Mouse (Mus musculus): Measurements from ENCODE around the gene Alox12e. TPM values are rescaled to one million over a fixed set of nuclear protein-coding genes. Genes with fewer than 3 reads are reported as not detected.

The Alox12e gene
- polyA plus RNA-seq, 1 experiment from 2014 or later, result not detected

DNA sequence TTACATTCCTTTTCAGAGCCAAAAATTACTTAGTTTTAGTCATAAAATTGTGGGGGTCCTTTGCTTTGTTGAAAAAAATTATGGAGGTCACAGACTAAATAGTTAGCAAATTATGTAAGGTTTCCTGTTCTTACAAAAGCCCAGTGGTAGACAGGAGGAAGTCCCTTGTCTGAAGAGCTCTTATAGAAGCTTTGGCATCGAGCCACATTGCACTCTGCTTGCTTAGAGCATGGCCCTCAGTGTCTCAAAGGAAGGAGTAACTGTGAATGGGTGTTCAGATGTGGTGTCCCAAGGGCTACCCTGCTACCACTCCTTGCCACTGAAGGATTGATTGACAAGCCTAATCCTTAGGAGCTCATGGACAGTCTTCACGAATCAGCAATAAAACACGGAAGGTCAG is 42.0 kb downstream of the Alox12e start:
- H3K27ac ChIP-seq (ENCODE audit: low read depth, low read length), result no peak overlapping the region
- DNase-seq (ENCODE audit: low spot score) (peak; percentile 16), ATAC-seq (no peak)
- H3K9ac ChIP-seq (ENCODE audit: low read length), result no peak overlapping the region
- no peaks in the 10 kb centered on the region for H3K4me1 ChIP-seq (ENCODE audit: control insufficient read depth, insufficient read depth, low read length)
- no peaks in the 10 kb centered on the region for H3K27me3 ChIP-seq (replicated peaks; ENCODE audit: control insufficient read depth, insufficient read depth, low read length)
- WGBS, result 55% methylated on average over 3 of the region's 3 CpGs
- no peaks in the 10 kb centered on the region for H3K36me3 ChIP-seq (ENCODE audit: control insufficient read depth, insufficient read depth, low read length)
- no peaks in the 10 kb centered on the region for H3K9me3 ChIP-seq (replicated peaks; ENCODE audit: control insufficient read depth, low read length)
- no peak overlapping the region for H3K4me2 ChIP-seq (ENCODE audit: low read length)
- no peak overlapping the region for H3K4me3 ChIP-seq (ENCODE audit: low read depth, low read length)

DNA sequence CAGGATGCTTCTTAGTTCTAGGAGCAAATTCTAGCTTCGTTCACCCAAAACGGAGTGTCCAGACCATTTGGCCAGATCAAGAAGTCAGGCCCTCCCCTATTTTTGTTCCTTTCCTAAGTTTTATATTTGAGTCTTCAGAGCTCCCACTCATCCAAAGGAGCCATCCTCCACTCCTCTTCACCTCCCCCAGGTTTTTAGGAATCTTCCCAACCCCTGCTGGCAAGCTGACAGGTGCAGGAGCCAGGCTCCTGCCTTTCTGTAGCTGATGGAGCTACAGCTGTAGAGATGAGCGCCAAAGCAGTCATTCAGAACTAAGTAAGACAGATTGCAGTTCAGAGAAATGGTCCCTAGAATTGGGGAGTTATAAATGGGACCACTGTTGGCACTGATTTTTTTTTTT is 43.5 kb downstream of the Alox12e start:
- WGBS, result 86% methylated on average over 3 of the region's 3 CpGs
- ATAC-seq (no peak), DNase-seq (ENCODE audit: low spot score) (no peak)

DNA sequence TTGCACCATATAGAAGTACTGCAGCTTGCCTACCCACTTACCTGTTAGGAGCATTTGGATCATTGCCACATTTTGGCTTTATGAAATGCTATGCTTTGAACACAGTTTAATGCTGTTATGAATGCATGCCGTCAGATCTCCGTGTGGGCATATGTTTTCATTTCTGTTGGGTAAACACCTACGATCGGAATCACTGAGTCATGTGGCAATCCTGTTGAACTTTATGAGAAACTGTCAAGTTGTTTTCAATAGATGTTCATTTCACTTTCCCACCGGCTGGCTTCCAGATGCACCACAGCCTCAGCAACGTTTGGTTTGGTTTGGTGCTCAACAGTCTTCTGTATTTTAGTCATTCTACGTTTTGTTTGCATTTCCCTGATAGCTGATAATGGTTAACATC is 50.8 kb downstream of the Alox12e start:
- no peak overlapping the region for H3K9ac ChIP-seq (ENCODE audit: low read length)
- ATAC-seq (no peak), DNase-seq (ENCODE audit: low spot score) (no peak)
- H3K27me3 ChIP-seq (replicated peaks; ENCODE audit: control insufficient read depth, insufficient read depth, low read length), result no peaks in the 10 kb centered on the region
- no peak overlapping the region for H3K27ac ChIP-seq (ENCODE audit: low read depth, low read length)
- no peaks in the 10 kb centered on the region for H3K4me1 ChIP-seq (ENCODE audit: control insufficient read depth, insufficient read depth, low read length)
- H3K4me3 ChIP-seq (ENCODE audit: low read depth, low read length), result no peak overlapping the region
- H3K9me3 ChIP-seq (replicated peaks; ENCODE audit: control insufficient read depth, low read length), result no peaks in the 10 kb centered on the region
- H3K4me2 ChIP-seq (ENCODE audit: low read length), result no peak overlapping the region
- no peaks in the 10 kb centered on the region for H3K36me3 ChIP-seq (ENCODE audit: control insufficient read depth, insufficient read depth, low read length)
- WGBS, result 85% methylated on average over 7 of the region's 7 CpGs

More for the DNA sequence above, 43.5 kb downstream of the Alox12e start:
- no peak overlapping the region for H3K9ac ChIP-seq (ENCODE audit: low read length)
- no peak overlapping the region for H3K4me3 ChIP-seq (ENCODE audit: low read depth, low read length)
- no peaks in the 10 kb centered on the region for H3K36me3 ChIP-seq (ENCODE audit: control insufficient read depth, insufficient read depth, low read length)
- H3K9me3 ChIP-seq (replicated peaks; ENCODE audit: control insufficient read depth, low read length), result no peaks in the 10 kb centered on the region
- H3K4me1 ChIP-seq (ENCODE audit: control insufficient read depth, insufficient read depth, low read length), result no peaks in the 10 kb centered on the region
- no peak overlapping the region for H3K4me2 ChIP-seq (ENCODE audit: low read length)
- H3K27me3 ChIP-seq (replicated peaks; ENCODE audit: control insufficient read depth, insufficient read depth, low read length), result no peaks in the 10 kb centered on the region
- H3K27ac ChIP-seq (ENCODE audit: low read depth, low read length), result no peak overlapping the region

DNA sequence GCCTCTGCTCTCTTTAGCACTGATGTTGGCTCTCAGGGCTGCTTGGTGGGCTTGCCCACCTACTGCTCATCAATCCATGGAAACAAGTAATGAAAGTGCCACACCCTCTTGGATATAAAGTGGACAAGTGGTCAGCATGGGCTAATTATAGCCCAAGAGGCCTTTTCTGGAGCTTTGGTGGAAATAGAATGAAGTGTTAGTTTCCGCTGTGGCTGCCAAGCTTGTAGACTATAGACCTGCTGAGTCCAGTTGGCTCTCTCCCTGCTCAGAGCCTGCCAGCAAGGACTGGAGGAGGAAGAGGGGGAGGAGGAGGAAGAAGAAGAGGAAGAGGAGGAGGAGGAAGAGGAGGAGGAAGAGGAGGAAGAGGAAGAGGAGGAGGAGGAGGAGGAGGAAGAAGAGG is 56.0 kb downstream of the Alox12e start:
- ATAC-seq (no peak), DNase-seq (ENCODE audit: low spot score) (no peak)
- no peaks in the 10 kb centered on the region for H3K9me3 ChIP-seq (replicated peaks; ENCODE audit: control insufficient read depth, low read length)
- H3K4me2 ChIP-seq (ENCODE audit: low read length), result no peak overlapping the region
- 0 out of 2 replicates have a peak, but pooled peaks cover 3% of the 10 kb centered on the region for H3K27me3 ChIP-seq (replicated peaks; ENCODE audit: control insufficient read depth, insufficient read depth, low read length)
- no peaks in the 10 kb centered on the region for H3K4me1 ChIP-seq (ENCODE audit: control insufficient read depth, insufficient read depth, low read length)
- H3K36me3 ChIP-seq (ENCODE audit: control insufficient read depth, insufficient read depth, low read length), result no peaks in the 10 kb centered on the region
- H3K27ac ChIP-seq (ENCODE audit: low read depth, low read length), result no peak overlapping the region
- H3K9ac ChIP-seq (ENCODE audit: low read length), result no peak overlapping the region
- 76% methylated on average over 1 of the region's 1 CpGs for WGBS
- no peak overlapping the region for H3K4me3 ChIP-seq (ENCODE audit: low read depth, low read length)

DNA sequence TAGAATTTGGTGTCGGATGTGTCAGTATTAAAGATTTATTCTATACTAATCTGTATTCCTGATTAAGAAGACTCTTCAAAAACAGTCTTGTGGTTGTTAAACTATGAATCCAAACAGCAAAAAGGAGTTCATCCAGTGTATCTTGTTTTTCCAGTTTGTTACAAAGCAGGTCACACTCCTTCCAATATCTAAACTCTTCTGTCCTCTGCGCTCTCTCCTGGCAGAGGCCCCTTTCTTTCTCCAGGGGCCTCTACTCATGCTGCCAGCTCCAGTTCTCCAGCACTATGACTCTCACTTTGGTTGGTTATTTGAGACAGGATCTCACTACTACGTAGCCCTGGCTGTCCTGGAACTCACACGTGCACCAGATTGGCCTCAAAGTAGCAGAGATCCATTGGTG is 56.6 kb downstream of the Alox12e start:
- no peaks in the 10 kb centered on the region for H3K36me3 ChIP-seq (ENCODE audit: control insufficient read depth, insufficient read depth, low read length)
- 86% methylated on average over 4 of the region's 4 CpGs for WGBS
- H3K4me2 ChIP-seq (ENCODE audit: low read length), result no peak overlapping the region
- ATAC-seq (no peak), DNase-seq (ENCODE audit: low spot score) (no peak)
- H3K27ac ChIP-seq (ENCODE audit: low read depth, low read length), result no peak overlapping the region
- H3K9me3 ChIP-seq (replicated peaks; ENCODE audit: control insufficient read depth, low read length), result no peaks in the 10 kb centered on the region
- no peak overlapping the region for H3K9ac ChIP-seq (ENCODE audit: low read length)
- H3K4me3 ChIP-seq (ENCODE audit: low read depth, low read length), result no peak overlapping the region
- H3K4me1 ChIP-seq (ENCODE audit: control insufficient read depth, insufficient read depth, low read length), result no peaks in the 10 kb centered on the region
- H3K27me3 ChIP-seq (replicated peaks; ENCODE audit: control insufficient read depth, insufficient read depth, low read length), result 0 out of 2 replicates have a peak, but pooled peaks cover 3% of the 10 kb centered on the region

Other genes with a start within 250 kb of the Alox12e start
- gene Asgr2, start 230.0 kb downstream of the Alox12e start, polyA plus RNA-seq (2014; fragmentation: Nextera tagmentation; extraction: Ambion mirVana), result not detected in 2 replicates
- gene Mgl2, start 192.3 kb downstream of the Alox12e start, polyA plus RNA-seq (2014; fragmentation: Nextera tagmentation; extraction: Ambion mirVana), result 0.72 and 1.1 TPM in 2 replicates
- gene Clec10a, start 166.4 kb downstream of the Alox12e start, polyA plus RNA-seq (2014; fragmentation: Nextera tagmentation; extraction: Ambion mirVana), result 0.63 and 0.97 TPM in 2 replicates
- 0.98 and 1.1 TPM in 2 replicates for gene Slc16a11, start 109.9 kb downstream of the Alox12e start, polyA plus RNA-seq (2014; fragmentation: Nextera tagmentation; extraction: Ambion mirVana)
- gene Slc16a13, start 101.6 kb downstream of the Alox12e start, polyA plus RNA-seq (2014; fragmentation: Nextera tagmentation; extraction: Ambion mirVana), result 9.2 and 12.9 TPM in 2 replicates
- 4.5 and 6.3 TPM in 2 replicates for gene Bcl6b, start 92.8 kb downstream of the Alox12e start, polyA plus RNA-seq (2014; fragmentation: Nextera tagmentation; extraction: Ambion mirVana)
- gene 0610010K14Rik, start 84.7 kb downstream of the Alox12e start, polyA plus RNA-seq (2014; fragmentation: Nextera tagmentation; extraction: Ambion mirVana), result 202 and 245 TPM in 2 replicates
- 11.1 and 11.9 TPM in 2 replicates for gene Gm21988, start 82.8 kb downstream of the Alox12e start, polyA plus RNA-seq (2014; fragmentation: Nextera tagmentation; extraction: Ambion mirVana)
- gene Rnasek, start 82.8 kb downstream of the Alox12e start, polyA plus RNA-seq (2014; fragmentation: Nextera tagmentation; extraction: Ambion mirVana), result 235 and 238 TPM in 2 replicates
- 0.36 and 1.1 TPM in 2 replicates for gene Alox12, start 67.3 kb downstream of the Alox12e start, polyA plus RNA-seq (2014; fragmentation: Nextera tagmentation; extraction: Ambion mirVana)
- gene Alox15, start 29.4 kb upstream of the Alox12e start, polyA plus RNA-seq (2014; fragmentation: Nextera tagmentation; extraction: Ambion mirVana), result not detected in 2 replicates
- 21.4 and 32.5 TPM in 2 replicates for gene Pelp1, start 87.4 kb upstream of the Alox12e start, polyA plus RNA-seq (2014; fragmentation: Nextera tagmentation; extraction: Ambion mirVana)
- 47.4 and 49.2 TPM in 2 replicates for gene Arrb2, start 110.0 kb upstream of the Alox12e start, polyA plus RNA-seq (2014; fragmentation: Nextera tagmentation; extraction: Ambion mirVana)
- 49.2 and 54.3 TPM in 2 replicates for gene Med11, start 129.3 kb upstream of the Alox12e start, polyA plus RNA-seq (2014; fragmentation: Nextera tagmentation; extraction: Ambion mirVana)
- gene Zmynd15, start 136.8 kb upstream of the Alox12e start, polyA plus RNA-seq (2014; fragmentation: Nextera tagmentation; extraction: Ambion mirVana), result 0.19 and 0.42 TPM in 2 replicates
- gene Cxcl16, start 137.4 kb upstream of the Alox12e start, polyA plus RNA-seq (2014; fragmentation: Nextera tagmentation; extraction: Ambion mirVana), result 1.5 and 1.9 TPM in 2 replicates
- gene Tm4sf5, start 182.6 kb upstream of the Alox12e start, polyA plus RNA-seq (2014; fragmentation: Nextera tagmentation; extraction: Ambion mirVana), result 1.1 and 3.4 TPM in 2 replicates
- 0.37 TPM in 1 of 2 replicates, not detected in the other for gene Vmo1, start 192.0 kb upstream of the Alox12e start, polyA plus RNA-seq (2014; fragmentation: Nextera tagmentation; extraction: Ambion mirVana)
- gene Gltpd2, start 196.6 kb upstream of the Alox12e start, polyA plus RNA-seq (2014; fragmentation: Nextera tagmentation; extraction: Ambion mirVana), result 0.42 TPM in 1 of 2 replicates, not detected in the other
- 841 and 1,034 TPM in 2 replicates for gene Psmb6, start 202.7 kb upstream of the Alox12e start, polyA plus RNA-seq (2014; fragmentation: Nextera tagmentation; extraction: Ambion mirVana)
- gene Gm40193, start 210.3 kb upstream of the Alox12e start, polyA plus RNA-seq (2014; fragmentation: Nextera tagmentation; extraction: Ambion mirVana), result not detected in 2 replicates
- 4.8 and 5.8 TPM in 2 replicates for gene Pld2, start 217.4 kb upstream of the Alox12e start, polyA plus RNA-seq (2014; fragmentation: Nextera tagmentation; extraction: Ambion mirVana)
- gene Mink1, start 240.3 kb upstream of the Alox12e start, polyA plus RNA-seq (2014; fragmentation: Nextera tagmentation; extraction: Ambion mirVana), result 10.4 and 13.6 TPM in 2 replicates

Measured in forebrain, embryonic 14.5 days (tissue).